Mouse (Mus musculus): ENCODE measurements around the gene Ctns. TPM values are rescaled to one million over a fixed set of nuclear protein-coding genes. Genes with fewer than 3 reads are reported as not detected.

Gene Ctns
- polyA plus RNA-seq, 1 experiment from 2014 or later = 18.6 TPM

DNA sequence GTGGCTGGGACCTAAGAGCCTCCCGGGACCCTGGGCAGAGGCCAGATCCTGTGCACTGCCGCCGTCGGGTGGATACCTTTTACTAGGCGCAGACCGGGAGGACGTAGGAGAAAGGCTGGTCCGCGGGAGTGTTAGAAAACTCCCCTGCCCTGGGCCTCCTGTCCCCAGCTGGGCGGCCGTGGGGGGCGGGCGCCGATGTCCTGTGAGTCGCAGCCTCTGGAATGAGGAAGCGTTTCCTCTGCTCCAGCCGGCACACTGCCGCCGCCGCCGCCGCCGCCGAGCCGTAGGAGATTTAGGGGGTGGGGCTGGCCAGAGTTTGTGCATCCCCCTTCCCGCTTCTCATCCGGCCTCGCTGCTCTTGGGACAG lies 21.4 kb downstream of the Ctns start:
- Histone ChIP-seq H3K9ac (ENCODE audit: low read depth, low read length) (peak overlapping the region; percentile 89), H3K27ac (ENCODE audit: low read length) (peak overlapping the region; percentile 83), H3K4me2 (ENCODE audit: low read length) (peak overlapping the region; percentile 86), H3K9me3 (replicated peaks; ENCODE audit: control insufficient read depth, low read length, poor library complexity, severe bottlenecking) (no peaks in the 10 kb centered on the region), H3K4me3 (ENCODE audit: low read depth, low read length) (peak overlapping the region; percentile 82), H3K27me3 (ENCODE audit: control insufficient read depth, insufficient read depth, low read depth, low read length) (no peaks in the 10 kb centered on the region), H3K4me1 (ENCODE audit: control insufficient read depth, insufficient read depth, low read length) (peaks cover 30% of the 10 kb centered on the region), H3K36me3 (ENCODE audit: control insufficient read depth, insufficient read depth, low read length) (peaks cover 3% of the 10 kb centered on the region; the same call in 1 of the 2 replicates)
- peak; percentile 64 for ATAC-seq
- WGBS = 1% methylated on average over 26 of the region's 28 CpGs

GRCm38 (mm10) chr11:73176608-73177508 lies 22.0 kb downstream of the Ctns start, which contains the start of the genes Emc6 and Tax1bp3:
Emc6 (minus strand) TSS chr11:73177037.
Tax1bp3 (plus strand) TSS chr11:73177083.
- peak within 1 kb of the TSS; percentile 86 for H3K4me2 ChIP-seq (ENCODE audit: low read length)
- peaks cover 30% of the 10 kb centered on the region for H3K4me1 ChIP-seq (ENCODE audit: control insufficient read depth, insufficient read depth, low read length)
- H3K27me3 ChIP-seq (ENCODE audit: control insufficient read depth, insufficient read depth, low read depth, low read length) = no peaks in the 10 kb centered on the region
- H3K27ac ChIP-seq (ENCODE audit: low read length) = peak within 1 kb of the TSS; percentile 83
- peak within 1 kb of the TSS; percentile 82 for H3K4me3 ChIP-seq (ENCODE audit: low read depth, low read length)
- WGBS = under 1% methylated on average over 76 of the region's 81 CpGs
- ATAC-seq = peak; percentile 97
- no peaks in the 10 kb centered on the region for H3K9me3 ChIP-seq (replicated peaks; ENCODE audit: control insufficient read depth, low read length, poor library complexity, severe bottlenecking)
- H3K9ac ChIP-seq (ENCODE audit: low read depth, low read length) = peak within 1 kb of the TSS; percentile 89
- H3K36me3 ChIP-seq (ENCODE audit: control insufficient read depth, insufficient read depth, low read length) = peaks cover 3% of the 10 kb centered on the region; the same call in 1 of the 2 replicates

DNA sequence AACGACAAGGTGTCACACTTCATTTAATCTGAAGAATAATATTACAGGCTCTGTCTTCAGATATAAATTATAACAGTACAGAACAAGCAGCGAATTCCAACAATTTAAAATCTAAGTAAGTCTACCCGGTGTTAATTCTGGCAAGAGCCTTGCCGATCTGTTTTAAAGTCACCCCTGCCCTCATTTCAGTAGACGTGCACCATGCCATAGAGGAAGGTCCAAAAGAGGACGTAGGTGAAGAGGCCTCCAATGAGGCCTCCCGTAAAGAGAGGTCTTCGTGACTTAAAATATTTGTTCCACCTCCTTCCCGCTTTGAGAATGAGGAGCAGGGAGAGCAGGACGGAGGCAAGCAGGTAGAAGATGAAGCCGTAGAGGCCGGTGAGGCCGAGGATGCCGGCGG lies 22.7 kb downstream of the Ctns start:
- H3K9ac ChIP-seq (ENCODE audit: low read depth, low read length) = peak overlapping the region; percentile 83
- under 1% methylated on average over 15 of the region's 15 CpGs for WGBS
- H3K4me1 ChIP-seq (ENCODE audit: control insufficient read depth, insufficient read depth, low read length) = peaks cover 30% of the 10 kb centered on the region
- H3K9me3 ChIP-seq (replicated peaks; ENCODE audit: control insufficient read depth, low read length, poor library complexity, severe bottlenecking) = no peaks in the 10 kb centered on the region
- peaks cover 3% of the 10 kb centered on the region; the same call in 1 of the 2 replicates for H3K36me3 ChIP-seq (ENCODE audit: control insufficient read depth, insufficient read depth, low read length)
- no peaks in the 10 kb centered on the region for H3K27me3 ChIP-seq (ENCODE audit: control insufficient read depth, insufficient read depth, low read depth, low read length)
- no peak; the same call in 1 of the 2 replicates for ATAC-seq
- H3K27ac ChIP-seq (ENCODE audit: low read length) = peak overlapping the region; percentile 83
- peak overlapping the region; percentile 69 for H3K4me2 ChIP-seq (ENCODE audit: low read length)
- peak overlapping the region; percentile 82 for H3K4me3 ChIP-seq (ENCODE audit: low read depth, low read length)

GRCm38 (mm10) chr11:73175612-73176011 lies 23.2 kb downstream of the Ctns start:
- Histone ChIP-seq H3K4me2 (ENCODE audit: low read length) (peak overlapping the region; percentile 69), H3K27me3 (ENCODE audit: control insufficient read depth, insufficient read depth, low read depth, low read length) (no peaks in the 10 kb centered on the region), H3K36me3 (ENCODE audit: control insufficient read depth, insufficient read depth, low read length) (peaks cover 3% of the 10 kb centered on the region; the same call in 1 of the 2 replicates), H3K4me1 (ENCODE audit: control insufficient read depth, insufficient read depth, low read length) (peaks cover 30% of the 10 kb centered on the region), H3K27ac (ENCODE audit: low read length) (no peak overlapping the region), H3K9me3 (replicated peaks; ENCODE audit: control insufficient read depth, low read length, poor library complexity, severe bottlenecking) (no peaks in the 10 kb centered on the region), H3K4me3 (ENCODE audit: low read depth, low read length) (peak overlapping the region; percentile 82), H3K9ac (ENCODE audit: low read depth, low read length) (peak overlapping the region; percentile 83)
- no peak for ATAC-seq
- 52% methylated on average over 8 of the region's 8 CpGs for WGBS

DNA sequence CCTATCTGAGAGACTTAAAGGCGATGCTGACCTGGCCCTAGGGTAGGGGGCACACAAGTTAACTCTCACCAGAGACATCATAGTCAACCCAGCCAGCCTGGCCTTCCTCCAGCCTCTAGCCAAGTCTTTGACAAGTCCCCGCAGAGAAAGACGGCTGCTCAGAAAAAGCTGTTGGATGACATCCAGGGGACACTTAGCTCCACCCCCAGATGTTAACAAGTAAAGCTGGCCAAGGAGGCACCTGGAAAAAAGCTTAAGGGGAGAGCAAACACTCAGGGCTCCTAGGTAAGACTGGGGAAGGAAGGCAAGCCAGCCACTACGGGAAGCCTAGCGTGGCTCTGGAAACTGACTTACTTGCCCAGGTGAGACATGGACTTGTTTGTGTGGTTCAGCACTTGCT lies 26.7 kb downstream of the Ctns start:
- Histone ChIP-seq H3K4me3 (ENCODE audit: low read depth, low read length) (no peak overlapping the region), H3K4me2 (ENCODE audit: low read length) (no peak overlapping the region), H3K4me1 (ENCODE audit: control insufficient read depth, insufficient read depth, low read length) (peaks cover 17% of the 10 kb centered on the region), H3K9me3 (replicated peaks; ENCODE audit: control insufficient read depth, low read length, poor library complexity, severe bottlenecking) (no peaks in the 10 kb centered on the region), H3K27me3 (ENCODE audit: control insufficient read depth, insufficient read depth, low read depth, low read length) (no peaks in the 10 kb centered on the region), H3K9ac (ENCODE audit: low read depth, low read length) (no peak overlapping the region), H3K27ac (ENCODE audit: low read length) (no peak overlapping the region), H3K36me3 (ENCODE audit: control insufficient read depth, insufficient read depth, low read length) (peaks cover 3% of the 10 kb centered on the region; the same call in 1 of the 2 replicates)
- ATAC-seq = no peak
- 66% methylated on average over 5 of the region's 5 CpGs for WGBS

GRCm38 (mm10) chr11:73169231-73169630 lies 29.6 kb downstream of the Ctns start:
- Histone ChIP-seq H3K4me1 (ENCODE audit: control insufficient read depth, insufficient read depth, low read length) (no peaks in the 10 kb centered on the region), H3K4me3 (ENCODE audit: low read depth, low read length) (no peak overlapping the region), H3K36me3 (ENCODE audit: control insufficient read depth, insufficient read depth, low read length) (no peaks in the 10 kb centered on the region; the same call in 1 of the 2 replicates), H3K9ac (ENCODE audit: low read depth, low read length) (no peak overlapping the region), H3K4me2 (ENCODE audit: low read length) (no peak overlapping the region), H3K9me3 (replicated peaks; ENCODE audit: control insufficient read depth, low read length, poor library complexity, severe bottlenecking) (no peaks in the 10 kb centered on the region), H3K27me3 (ENCODE audit: control insufficient read depth, insufficient read depth, low read depth, low read length) (no peaks in the 10 kb centered on the region), H3K27ac (ENCODE audit: low read length) (no peak overlapping the region)
- WGBS = 45% methylated on average over 4 of the region's 4 CpGs
- ATAC-seq = peak; percentile 18; the same call in 1 of the 2 replicates

- Histone ChIP-seq H3K4me3 (ENCODE audit: low read depth, low read length) (no peak overlapping the region), H3K9me3 (replicated peaks; ENCODE audit: control insufficient read depth, low read length, poor library complexity, severe bottlenecking) (no peaks in the 10 kb centered on the region), H3K27me3 (ENCODE audit: control insufficient read depth, insufficient read depth, low read depth, low read length) (no peaks in the 10 kb centered on the region), H3K27ac (ENCODE audit: low read length) (no peak overlapping the region), H3K4me1 (ENCODE audit: control insufficient read depth, insufficient read depth, low read length) (no peaks in the 10 kb centered on the region), H3K4me2 (ENCODE audit: low read length) (no peak overlapping the region), H3K9ac (ENCODE audit: low read depth, low read length) (no peak overlapping the region), H3K36me3 (ENCODE audit: control insufficient read depth, insufficient read depth, low read length) (no peaks in the 10 kb centered on the region; the same call in 1 of the 2 replicates)
- 86% methylated on average over 6 of the region's 6 CpGs for WGBS
- ATAC-seq = no peak
These were observed 30.3 kb downstream of the Ctns start for GRCm38 (mm10) chr11:73168576-73168975.

DNA sequence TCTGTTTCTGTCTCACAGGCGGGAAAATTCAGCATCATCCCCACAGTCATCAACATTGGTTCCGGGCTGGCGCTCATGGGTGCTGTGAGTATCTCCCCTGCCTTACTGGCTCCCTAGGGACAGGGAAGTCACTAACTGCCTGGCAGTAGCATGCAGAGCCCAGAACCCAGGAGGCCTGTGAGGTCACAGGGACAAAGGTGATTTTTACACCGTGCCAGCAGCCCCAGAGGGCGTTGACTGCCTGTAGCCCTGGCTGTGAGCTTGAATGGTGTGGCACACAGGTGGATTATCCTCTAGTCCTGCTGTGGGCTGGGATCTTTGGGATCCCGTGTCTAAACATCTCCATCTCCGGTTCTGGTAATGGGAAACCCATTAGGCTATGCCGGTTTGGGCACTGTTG lies 30.8 kb downstream of the Ctns start:
- no peak for ATAC-seq
- Histone ChIP-seq H3K9me3 (replicated peaks; ENCODE audit: control insufficient read depth, low read length, poor library complexity, severe bottlenecking) (no peaks in the 10 kb centered on the region), H3K27ac (ENCODE audit: low read length) (no peak overlapping the region), H3K36me3 (ENCODE audit: control insufficient read depth, insufficient read depth, low read length) (no peaks in the 10 kb centered on the region), H3K4me3 (ENCODE audit: low read depth, low read length) (no peak overlapping the region), H3K9ac (ENCODE audit: low read depth, low read length) (no peak overlapping the region), H3K4me2 (ENCODE audit: low read length) (no peak overlapping the region), H3K27me3 (ENCODE audit: control insufficient read depth, insufficient read depth, low read depth, low read length) (no peaks in the 10 kb centered on the region), H3K4me1 (ENCODE audit: control insufficient read depth, insufficient read depth, low read length) (no peaks in the 10 kb centered on the region)
- 78% methylated on average over 8 of the region's 8 CpGs for WGBS

GRCm38 (mm10) chr11:73162284-73162683 lies 36.6 kb downstream of the Ctns start:
- Histone ChIP-seq H3K4me2 (ENCODE audit: low read length) (no peak overlapping the region), H3K9me3 (replicated peaks; ENCODE audit: control insufficient read depth, low read length, poor library complexity, severe bottlenecking) (no peaks in the 10 kb centered on the region), H3K9ac (ENCODE audit: low read depth, low read length) (no peak overlapping the region), H3K36me3 (ENCODE audit: control insufficient read depth, insufficient read depth, low read length) (no peaks in the 10 kb centered on the region), H3K27ac (ENCODE audit: low read length) (no peak overlapping the region), H3K4me1 (ENCODE audit: control insufficient read depth, insufficient read depth, low read length) (0 out of 2 replicates have a peak, but pooled peaks cover 3% of the 10 kb centered on the region), H3K27me3 (ENCODE audit: control insufficient read depth, insufficient read depth, low read depth, low read length) (peaks cover 17% of the 10 kb centered on the region), H3K4me3 (ENCODE audit: low read depth, low read length) (no peak overlapping the region)
- WGBS = 82% methylated on average over 5 of the region's 5 CpGs
- no peak for ATAC-seq
